Mouse (Mus musculus): ENCODE results near the gene Zc3h18. TPM values are rescaled to one million over a fixed set of nuclear protein-coding genes. Genes with fewer than 3 reads are reported as not detected.
A peak's percentile ranks its signal among the peaks of the same experiment; 100 is the strongest.

Gene Zc3h18
- total RNA-seq, 2 experiments from 2014 or later: 40.1 to 42.7 TPM

- DNase-seq: peak; percentile 36 to 65
Observed at GRCm38 (mm10) chr8:122347811-122348552, 28.4 kb upstream of the Zc3h18 start.

GRCm38 (mm10) chr8:122349357-122350297, 26.8 kb upstream of the Zc3h18 start:
- no peak for DNase-seq

GRCm38 (mm10) chr8:122350309-122351089, 25.9 kb upstream of the Zc3h18 start:
- no peak for DNase-seq

- DNase-seq: no peak
Observed at GRCm38 (mm10) chr8:122354157-122354556, 22.3 kb upstream of the Zc3h18 start.

GRCm38 (mm10) chr8:122355642-122356606, 20.5 kb upstream of the Zc3h18 start:
- DNase-seq: peak in 1 of 2 experiments; percentile 42

GRCm38 (mm10) chr8:122357202-122357601, 19.2 kb upstream of the Zc3h18 start:
- DNase-seq: no peak

- DNase-seq: no peak
Observed at GRCm38 (mm10) chr8:122357641-122358040, 18.8 kb upstream of the Zc3h18 start.

- DNase-seq: peak in 1 of 2 experiments; percentile 27
Observed at GRCm38 (mm10) chr8:122359111-122359775, 17.2 kb upstream of the Zc3h18 start.

- no peak for DNase-seq
Observed at GRCm38 (mm10) chr8:122360696-122361416, 15.6 kb upstream of the Zc3h18 start, which contains the start of gene Trhr2. TSS of gene Trhr2 (minus strand) at chr8:122360746.

- DNase-seq: no peak
Observed at GRCm38 (mm10) chr8:122362271-122362670, 14.1 kb upstream of the Zc3h18 start.

GRCm38 (mm10) chr8:122362967-122363366, 13.4 kb upstream of the Zc3h18 start:
- no peak for DNase-seq

GRCm38 (mm10) chr8:122368494-122368893, 7.9 kb upstream of the Zc3h18 start:
- DNase-seq: no peak

- DNase-seq: peak; percentile 77 to 81
Observed at GRCm38 (mm10) chr8:122369665-122370064, 6.7 kb upstream of the Zc3h18 start.

- DNase-seq: no peak
Observed at GRCm38 (mm10) chr8:122371706-122372105, 4.7 kb upstream of the Zc3h18 start.

- DNase-seq: no peak
Observed at GRCm38 (mm10) chr8:122375320-122375719, 1.1 kb upstream of the Zc3h18 start.

- DNase-seq: no peak
Observed at GRCm38 (mm10) chr8:122375751-122376364, 551 bp upstream of the Zc3h18 start.

- no peak for DNase-seq
Observed at GRCm38 (mm10) chr8:122383039-122383438, 6.6 kb downstream of the Zc3h18 start.

GRCm38 (mm10) chr8:122389357-122389756, 12.9 kb downstream of the Zc3h18 start:
- DNase-seq: no peak

- no peak for DNase-seq
Observed at GRCm38 (mm10) chr8:122390758-122391157, 14.3 kb downstream of the Zc3h18 start.

All from adrenal gland, postnatal 36 days (tissue).